Mouse (Mus musculus): ENCODE measurements around the gene Vsig10.

DNA sequence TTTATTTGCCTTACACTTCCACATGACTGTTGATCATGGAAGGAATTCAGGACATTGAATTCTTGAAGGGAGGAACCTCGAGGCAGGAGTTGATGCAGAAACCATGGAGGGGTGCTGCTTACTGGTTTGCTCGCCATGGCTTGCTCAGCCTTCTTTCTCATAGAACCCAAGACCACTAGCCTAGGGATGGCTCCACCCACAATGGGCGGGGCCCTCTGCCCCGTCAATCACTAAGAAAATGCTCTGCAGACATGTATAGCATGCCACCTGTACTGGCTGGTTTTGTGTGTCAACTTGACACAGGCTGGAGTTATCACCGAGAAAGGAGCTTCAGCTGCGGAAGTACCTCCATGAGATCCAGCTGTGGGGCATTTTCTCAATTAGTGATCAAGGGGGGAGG lies 21.2 kb downstream of the Vsig10 start:
- TF ChIP-seq CTCF (IDR thresholded peaks at IDR 0.05; ENCODE audit: extremely low read depth, insufficient read depth, low read length) (no peak), POLR2A (IDR thresholded peaks at IDR 0.05; ENCODE audit: extremely low read depth, insufficient read depth, low read length) (no peak)

All from cortical plate, adult 2 months (tissue).